Mouse (Mus musculus): ENCODE data around the gene Pla2g12b. TPM values are rescaled to one million over a fixed set of nuclear protein-coding genes. Genes with fewer than 3 reads are reported as not detected.

Pla2g12b gene
- not detected in 2 replicates for polyA plus RNA-seq (2012; rRNA removed)

GRCm38 (mm10) chr10:59402899-59403792 lies at the start of gene Pla2g12b:
Pla2g12b (plus strand) TSS chr10:59403660.

GRCm38 (mm10) chr10:59395461-59395860 lies 8.0 kb upstream of the Pla2g12b start, which contains the start of gene Gm10273:
Gm10273 (plus strand) TSS chr10:59395632.

GRCm38 (mm10) chr10:59441735-59442134 lies 38.3 kb downstream of the Pla2g12b start, which contains the start of gene Oit3:
Oit3 (minus strand) TSS chr10:59441778.

Other genes with a start within 250 kb of the Pla2g12b start
- 8.9 and 13.4 TPM in 2 replicates for gene Sept10, start 181.8 kb upstream of the Pla2g12b start, polyA plus RNA-seq (2012; rRNA removed)
- gene Sowahc, start 181.7 kb upstream of the Pla2g12b start, polyA plus RNA-seq (2012; rRNA removed): 4.5 and 4.8 TPM in 2 replicates
- 15.3 and 17.4 TPM in 2 replicates for gene P4ha1, start 80.4 kb upstream of the Pla2g12b start, polyA plus RNA-seq (2012; rRNA removed)
- 2.1 and 3.9 TPM in 2 replicates for gene Gm10273, start 8.0 kb upstream of the Pla2g12b start, polyA plus RNA-seq (2012; rRNA removed)
- 1.6 and 1.8 TPM in 2 replicates for gene Oit3, start 38.1 kb downstream of the Pla2g12b start, polyA plus RNA-seq (2012; rRNA removed)
- not detected in 2 replicates for gene Gm10322, start 212.4 kb downstream of the Pla2g12b start, polyA plus RNA-seq (2012; rRNA removed)
- 13.7 and 14.1 TPM in 2 replicates for gene Mcu, start 213.0 kb downstream of the Pla2g12b start, polyA plus RNA-seq (2012; rRNA removed)

Data from ovary, adult 2 months (tissue).